ENCODE assay signal across 7 mouse cellular contexts in the genomic region with DNA sequence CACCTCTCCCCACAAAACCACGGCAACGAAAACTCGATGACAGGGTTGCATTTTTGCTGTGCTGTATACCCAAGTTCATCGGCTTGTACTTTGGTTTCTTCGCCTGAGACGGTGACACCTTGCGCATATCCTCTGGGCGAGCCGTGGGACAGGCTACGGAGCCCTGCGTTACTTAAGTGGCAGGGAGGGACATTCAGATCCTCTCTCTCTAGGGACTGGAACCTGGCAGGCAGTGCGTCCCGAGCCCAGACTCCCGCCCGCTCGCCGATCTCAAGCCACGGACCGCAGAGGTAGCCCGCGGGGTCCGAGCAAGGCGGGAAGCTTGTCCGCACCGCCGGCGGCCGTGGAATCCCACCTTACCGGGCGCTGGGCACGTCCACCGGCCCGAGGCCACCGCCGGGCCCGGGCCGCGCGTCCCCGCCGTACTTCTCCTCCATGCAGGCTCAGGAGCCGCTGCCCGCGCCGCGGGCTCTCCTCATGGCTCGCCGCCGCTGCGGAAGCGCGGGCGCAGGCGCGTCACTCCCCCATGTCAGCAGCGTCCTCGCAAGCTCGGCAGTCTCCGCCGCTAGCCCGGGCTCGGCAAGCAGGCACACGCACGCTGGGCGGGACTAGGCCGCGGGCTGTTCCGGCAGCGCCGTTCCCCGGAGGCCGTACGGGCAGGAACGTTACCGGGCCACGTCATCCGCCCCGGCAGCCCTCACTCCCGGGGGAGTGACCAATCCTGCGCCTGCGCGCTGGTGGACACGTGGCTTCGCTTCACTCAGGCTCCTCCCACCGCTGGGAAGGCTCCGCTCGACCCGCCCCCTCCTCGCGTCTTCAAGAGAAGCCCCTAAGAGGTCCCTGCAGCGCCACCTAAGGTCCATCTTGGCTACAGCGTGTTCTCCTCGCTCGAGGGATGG. TPM values are rescaled to one million over a fixed set of nuclear protein-coding genes. Genes with fewer than 3 reads are reported as not detected.
A peak's percentile ranks its signal among the peaks of the same experiment; 100 is the strongest.
DNase-seq lines count a peak whose midpoint lies in the region; ATAC-seq and TF ChIP-seq lines count a peak whose summit lies in the region.

Gene Slc30a5 (minus strand): TSS at position 687 of the 899 bp plus-strand sequence.

- H3K9ac ChIP-seq in intestine, postnatal 0 days (ENCODE audit: low read depth, low read length), result peak within 1 kb of the TSS; percentile 94
- peak within 1 kb of the TSS; percentile 93 for H3K9ac ChIP-seq in midbrain, embryonic 12.5 days (replicated peaks)

- H3K4me1 ChIP-seq in embryonic facial prominence, embryonic 10.5 days, result peaks cover 17% of the 10 kb centered on the region
- peaks cover 9% of the 10 kb centered on the region; the same call in 1 of the 2 replicates for H3K4me1 ChIP-seq in intestine, postnatal 0 days (replicated peaks; ENCODE audit: control insufficient read depth, insufficient read depth, low read length)
- peaks cover 16% of the 10 kb centered on the region for H3K4me1 ChIP-seq in midbrain, embryonic 12.5 days
- peaks cover 12% of the 10 kb centered on the region for H3K4me1 ChIP-seq in small intestine, adult 2 months (ENCODE audit: control insufficient read depth, insufficient read depth, insufficient read length, low read length)

- intact Hi-C loops in left cerebral cortex, postnatal 4 days (cut with DNase I), result no loop called here

- peaks cover 8% of the 10 kb centered on the region for H3K36me3 ChIP-seq in embryonic facial prominence, embryonic 10.5 days (replicated peaks)
- peaks cover 6% of the 10 kb centered on the region; the same call in 1 of the 2 replicates for H3K36me3 ChIP-seq in intestine, postnatal 0 days (ENCODE audit: control insufficient read depth, insufficient read depth)
- no peaks in the 10 kb centered on the region for H3K36me3 ChIP-seq in midbrain, embryonic 12.5 days
- peaks cover 9% of the 10 kb centered on the region for H3K36me3 ChIP-seq in small intestine, adult 2 months (ENCODE audit: control insufficient read depth, insufficient read depth, low read length)

- TF ChIP-seq POLR2A in small intestine, adult 2 months (IDR thresholded peaks at IDR 0.05; ENCODE audit: low read depth, low read length), result peak; percentile 78

- ATAC-seq in intestine, postnatal 0 days, result peak; percentile 97
- ATAC-seq in midbrain, embryonic 12.5 days (ENCODE audit: low FRiP score, low read depth), result peak; percentile 98

- peak within 1 kb of the TSS; percentile 94 for H3K27ac ChIP-seq in embryonic facial prominence, embryonic 10.5 days (replicated peaks)
- peak within 1 kb of the TSS; percentile 98 for H3K27ac ChIP-seq in intestine, postnatal 0 days (ENCODE audit: low read depth, low read length)
- H3K27ac ChIP-seq in midbrain, embryonic 12.5 days (replicated peaks), result peak within 1 kb of the TSS; percentile 88
- H3K27ac ChIP-seq in small intestine, adult 2 months (ENCODE audit: insufficient read depth, low read depth, low read length), result peak within 1 kb of the TSS; percentile 95

- DNase-seq in adrenal gland, postnatal 10 days, result peak; percentile 99
- DNase-seq in embryonic facial prominence, embryonic 10.5 days (ENCODE audit: low spot score), result peak; percentile 99
- peak; percentile 75 for DNase-seq in gonadal fat pad, adult 2 months (ENCODE audit: low read depth)
- peak; percentile 100 for DNase-seq in left cerebral cortex, postnatal 4 days

- peak within 1 kb of the TSS; percentile 98 for H3K4me3 ChIP-seq in embryonic facial prominence, embryonic 10.5 days
- peak within 1 kb of the TSS; percentile 97 for H3K4me3 ChIP-seq in intestine, postnatal 0 days (ENCODE audit: low read depth, low read length)
- peak within 1 kb of the TSS; percentile 97 for H3K4me3 ChIP-seq in midbrain, embryonic 12.5 days
- H3K4me3 ChIP-seq in small intestine, adult 2 months (ENCODE audit: low read depth, low read length), result peak within 1 kb of the TSS; percentile 96

- H3K9me3 ChIP-seq in embryonic facial prominence, embryonic 10.5 days, result no peaks in the 10 kb centered on the region
- H3K9me3 ChIP-seq in intestine, postnatal 0 days (ENCODE audit: control insufficient read depth), result no peaks in the 10 kb centered on the region
- no peaks in the 10 kb centered on the region for H3K9me3 ChIP-seq in midbrain, embryonic 12.5 days

- no peaks in the 10 kb centered on the region for H3K27me3 ChIP-seq in embryonic facial prominence, embryonic 10.5 days (replicated peaks; ENCODE audit: low read depth, poor library complexity, severe bottlenecking)
- no peaks in the 10 kb centered on the region for H3K27me3 ChIP-seq in intestine, postnatal 0 days (replicated peaks; ENCODE audit: control insufficient read depth, insufficient read depth, low read length)
- no peaks in the 10 kb centered on the region; the same call in 1 of the 2 replicates for H3K27me3 ChIP-seq in midbrain, embryonic 12.5 days
- H3K27me3 ChIP-seq in small intestine, adult 2 months (ENCODE audit: control insufficient read depth, insufficient read depth, low read length), result no peaks in the 10 kb centered on the region

- peak within 1 kb of the TSS; percentile 75 for H3K4me2 ChIP-seq in intestine, postnatal 0 days (replicated peaks; ENCODE audit: low read depth)
- H3K4me2 ChIP-seq in midbrain, embryonic 12.5 days (replicated peaks), result peak within 1 kb of the TSS; percentile 81

- TF ChIP-seq CTCF in intestine, postnatal 0 days (IDR thresholded peaks at IDR 0.05; ENCODE audit: low read depth), result peak; percentile 92
- TF ChIP-seq CTCF in small intestine, adult 2 months (IDR thresholded peaks at IDR 0.05; ENCODE audit: extremely low read depth, insufficient read length, insufficient replicate concordance, low read depth, low read length), result peak; percentile 85

- WGBS in embryonic facial prominence, embryonic 10.5 days, result under 1% methylated on average over 94 of the region's 94 CpGs
- under 1% methylated on average over 94 of the region's 94 CpGs for WGBS in intestine, postnatal 0 days
- WGBS in midbrain, embryonic 12.5 days, result under 1% methylated on average over 89 of the region's 94 CpGs
- under 1% methylated on average over 93 of the region's 94 CpGs for WGBS in small intestine, adult 2 months

RNA-seq across cellular contexts. Expression of gene Slc30a5, which starts in this region (rescaled TPM):
- total RNA-seq in adrenal gland, postnatal 10 days (2021), result 10 to 100 TPM; 47.4 to 47.5 TPM
- polyA plus RNA-seq in embryonic facial prominence, embryonic 10.5 days (2016; fragmentation: Nextera tagmentation; extraction: Ambion mirVana), result 36.4 and 37.7 TPM in 2 replicates
- 36.2 and 40.6 TPM in 2 replicates for polyA plus RNA-seq in gonadal fat pad, adult 2 months (2012; rRNA removed)
- polyA plus RNA-seq in intestine, postnatal 0 days (2015; fragmentation: Nextera tagmentation; extraction: Ambion mirVana), result 52.9 and 55.7 TPM in 2 replicates
- 10 to 100 TPM; 35.6 to 39.2 TPM for total RNA-seq in left cerebral cortex, postnatal 4 days (2021)
- polyA plus RNA-seq in midbrain, embryonic 12.5 days (2016; fragmentation: Nextera tagmentation; extraction: Ambion mirVana), result 40.9 and 43.2 TPM in 2 replicates
- polyA plus RNA-seq in small intestine, adult 2 months (2012; rRNA removed), result 14.0 and 24.7 TPM in 2 replicates

Comparison
In these comparisons a context has a peak if more than half of its experiments do, and no peak if none do; other contexts are left out.
1. Peak in every context shown above with its lines: DNase-seq, ATAC-seq, H3K4me3 ChIP-seq and H3K27ac ChIP-seq.